Mouse (Mus musculus) adrenal gland, adult (tissue): ENCODE results near the gene Bmi1.

ENCODE experiments used
- DNase-seq, 2 experiments: peaks; one replicate each; pipeline ENCODE4 v3.0.0; 2022 to 2023; ENCODE audit warnings: low spot score in 1 of 2; ENCODE audit not compliant: inconsistent age in 2 of 2

The Bmi1 gene

GRCm38 (mm10) chr2:18676936-18677491 lies at the start of gene Bmi1:
Gene Bmi1, plus strand, starts transcription at chr2:18677018.
- DNase-seq = peak; percentile 85 to 94

- no peak for DNase-seq
These were observed 46.3 kb upstream of the Bmi1 start for GRCm38 (mm10) chr2:18630547-18630946.

- peak in 1 of 2 experiments; percentile 42 for DNase-seq
These were observed 41.8 kb upstream of the Bmi1 start for GRCm38 (mm10) chr2:18635052-18635451.

- DNase-seq = no peak
These were observed 28.3 kb upstream of the Bmi1 start for GRCm38 (mm10) chr2:18648563-18648962.

- peak; percentile 6 to 35 for DNase-seq
These were observed 22.0 kb upstream of the Bmi1 start for GRCm38 (mm10) chr2:18654821-18655220.

- DNase-seq = no peak
These were observed 12.8 kb upstream of the Bmi1 start for GRCm38 (mm10) chr2:18664003-18664402.

- DNase-seq = no peak
These were observed 5.8 kb upstream of the Bmi1 start for GRCm38 (mm10) chr2:18671041-18671440.

- DNase-seq = peak; percentile 97 to 99
These were observed 4.6 kb upstream of the Bmi1 start, which contains the start of gene Commd3 for GRCm38 (mm10) chr2:18672133-18672765. Gene Commd3, plus strand, starts transcription at chr2:18672384.

- no peak for DNase-seq
These were observed 4.1 kb upstream of the Bmi1 start for GRCm38 (mm10) chr2:18672766-18673164.

GRCm38 (mm10) chr2:18673766-18674165 lies 3.1 kb upstream of the Bmi1 start:
- DNase-seq = no peak

GRCm38 (mm10) chr2:18674193-18674902 lies 2.5 kb upstream of the Bmi1 start:
- no peak for DNase-seq

GRCm38 (mm10) chr2:18675681-18676456 lies 949 bp upstream of the Bmi1 start:
- peak in 1 of 2 experiments; percentile 49 for DNase-seq

GRCm38 (mm10) chr2:18676457-18676935 lies 322 bp upstream of the Bmi1 start:
- DNase-seq = peak; percentile 83 to 93

GRCm38 (mm10) chr2:18677631-18678471 lies 1.0 kb downstream of the Bmi1 start:
- peak; percentile 69 to 89 for DNase-seq

- no peak for DNase-seq
These were observed 2.9 kb downstream of the Bmi1 start for GRCm38 (mm10) chr2:18679701-18680100.

- DNase-seq = no peak
These were observed 3.7 kb downstream of the Bmi1 start for GRCm38 (mm10) chr2:18680501-18680900.

GRCm38 (mm10) chr2:18680961-18681360 lies 4.1 kb downstream of the Bmi1 start:
- peak; percentile 69 to 84 for DNase-seq

- DNase-seq = peak in 1 of 2 experiments; percentile 54
These were observed 7.2 kb downstream of the Bmi1 start for GRCm38 (mm10) chr2:18684062-18684461.

GRCm38 (mm10) chr2:18686386-18686785 lies 9.6 kb downstream of the Bmi1 start:
- no peak for DNase-seq

- no peak for DNase-seq
These were observed 10.2 kb downstream of the Bmi1 start for GRCm38 (mm10) chr2:18686826-18687519.
